Mouse (Mus musculus): Measurements from ENCODE around the gene Wwc1. TPM values are rescaled to one million over a fixed set of nuclear protein-coding genes. Genes with fewer than 3 reads are reported as not detected.

Wwc1 gene
- polyA plus RNA-seq, 1 experiment from 2014 or later = 4.1 TPM

- Histone ChIP-seq H3K4me3 (ENCODE audit: low read depth, low read length) (no peak overlapping the region), H3K4me1 (ENCODE audit: control insufficient read depth, insufficient read depth, low read length) (0 out of 2 replicates have a peak, but pooled peaks cover 9% of the 10 kb centered on the region), H3K27me3 (replicated peaks; ENCODE audit: control insufficient read depth, insufficient read depth, low read length) (no peaks in the 10 kb centered on the region), H3K4me2 (ENCODE audit: low read depth, low read length) (no peak overlapping the region), H3K9me3 (ENCODE audit: control insufficient read depth, low read length) (no peaks in the 10 kb centered on the region), H3K27ac (replicated peaks; ENCODE audit: low read depth, low read length) (no peak overlapping the region), H3K36me3 (ENCODE audit: control insufficient read depth, insufficient read depth, low read length) (no peaks in the 10 kb centered on the region), H3K9ac (ENCODE audit: low read depth, low read length) (no peak overlapping the region)
- peak; percentile 59 for DNase-seq (ENCODE audit: low spot score)
- 64% methylated on average over 9 of the region's 9 CpGs for WGBS
- no peak for ATAC-seq (ENCODE audit: low read depth)
These were observed 60.3 kb downstream of the Wwc1 start for GRCm38 (mm10) chr11:35919856-35920503.

GRCm38 (mm10) chr11:35919383-35919782 is 60.9 kb downstream of the Wwc1 start:
- no peaks in the 10 kb centered on the region for H3K9me3 ChIP-seq (ENCODE audit: control insufficient read depth, low read length)
- no peaks in the 10 kb centered on the region for H3K36me3 ChIP-seq (ENCODE audit: control insufficient read depth, insufficient read depth, low read length)
- ATAC-seq (ENCODE audit: low read depth) = no peak
- 0 out of 2 replicates have a peak, but pooled peaks cover 9% of the 10 kb centered on the region for H3K4me1 ChIP-seq (ENCODE audit: control insufficient read depth, insufficient read depth, low read length)
- H3K4me2 ChIP-seq (ENCODE audit: low read depth, low read length) = no peak overlapping the region
- no peak overlapping the region for H3K4me3 ChIP-seq (ENCODE audit: low read depth, low read length)
- no peak overlapping the region for H3K27ac ChIP-seq (replicated peaks; ENCODE audit: low read depth, low read length)
- H3K9ac ChIP-seq (ENCODE audit: low read depth, low read length) = no peak overlapping the region
- WGBS = 57% methylated on average over 2 of the region's 2 CpGs
- no peak for DNase-seq (ENCODE audit: low spot score)
- H3K27me3 ChIP-seq (replicated peaks; ENCODE audit: control insufficient read depth, insufficient read depth, low read length) = no peaks in the 10 kb centered on the region

GRCm38 (mm10) chr11:35916466-35917185 is 63.7 kb downstream of the Wwc1 start:
- WGBS = 77% methylated on average over 8 of the region's 8 CpGs
- Histone ChIP-seq H3K9me3 (ENCODE audit: control insufficient read depth, low read length) (no peaks in the 10 kb centered on the region), H3K27me3 (replicated peaks; ENCODE audit: control insufficient read depth, insufficient read depth, low read length) (no peaks in the 10 kb centered on the region), H3K9ac (ENCODE audit: low read depth, low read length) (no peak overlapping the region), H3K4me2 (ENCODE audit: low read depth, low read length) (no peak overlapping the region), H3K4me3 (ENCODE audit: low read depth, low read length) (no peak overlapping the region), H3K4me1 (ENCODE audit: control insufficient read depth, insufficient read depth, low read length) (0 out of 2 replicates have a peak, but pooled peaks cover 9% of the 10 kb centered on the region), H3K36me3 (ENCODE audit: control insufficient read depth, insufficient read depth, low read length) (no peaks in the 10 kb centered on the region), H3K27ac (replicated peaks; ENCODE audit: low read depth, low read length) (no peak overlapping the region)
- ATAC-seq (ENCODE audit: low read depth) = no peak
- DNase-seq (ENCODE audit: low spot score) = no peak

- H3K36me3 ChIP-seq (ENCODE audit: control insufficient read depth, insufficient read depth, low read length) = no peaks in the 10 kb centered on the region
- ATAC-seq (ENCODE audit: low read depth) (no peak), DNase-seq (ENCODE audit: low spot score) (no peak)
- H3K4me2 ChIP-seq (ENCODE audit: low read depth, low read length) = no peak overlapping the region
- no peaks in the 10 kb centered on the region for H3K9me3 ChIP-seq (ENCODE audit: control insufficient read depth, low read length)
- H3K27me3 ChIP-seq (replicated peaks; ENCODE audit: control insufficient read depth, insufficient read depth, low read length) = no peaks in the 10 kb centered on the region
- H3K9ac ChIP-seq (ENCODE audit: low read depth, low read length) = no peak overlapping the region
- H3K27ac ChIP-seq (replicated peaks; ENCODE audit: low read depth, low read length) = no peak overlapping the region
- no peak overlapping the region for H3K4me3 ChIP-seq (ENCODE audit: low read depth, low read length)
- 54% methylated on average over 8 of the region's 8 CpGs for WGBS
- H3K4me1 ChIP-seq (ENCODE audit: control insufficient read depth, insufficient read depth, low read length) = 0 out of 2 replicates have a peak, but pooled peaks cover 9% of the 10 kb centered on the region
These were observed 64.8 kb downstream of the Wwc1 start for GRCm38 (mm10) chr11:35915546-35915945.

GRCm38 (mm10) chr11:35913418-35914044 is 66.8 kb downstream of the Wwc1 start:
- Histone ChIP-seq H3K9ac (ENCODE audit: low read depth, low read length) (no peak overlapping the region), H3K27ac (replicated peaks; ENCODE audit: low read depth, low read length) (no peak overlapping the region), H3K27me3 (replicated peaks; ENCODE audit: control insufficient read depth, insufficient read depth, low read length) (no peaks in the 10 kb centered on the region), H3K9me3 (ENCODE audit: control insufficient read depth, low read length) (no peaks in the 10 kb centered on the region), H3K36me3 (ENCODE audit: control insufficient read depth, insufficient read depth, low read length) (no peaks in the 10 kb centered on the region), H3K4me3 (ENCODE audit: low read depth, low read length) (no peak overlapping the region), H3K4me1 (ENCODE audit: control insufficient read depth, insufficient read depth, low read length) (no peaks in the 10 kb centered on the region), H3K4me2 (ENCODE audit: low read depth, low read length) (no peak overlapping the region)
- DNase-seq (ENCODE audit: low spot score) (no peak), ATAC-seq (ENCODE audit: low read depth) (no peak)
- WGBS = 73% methylated on average over 6 of the region's 6 CpGs

- no peak for DNase-seq (ENCODE audit: low spot score)
- 81% methylated on average over 7 of the region's 7 CpGs for WGBS
These were observed 75.3 kb downstream of the Wwc1 start for GRCm38 (mm10) chr11:35904955-35905550.

GRCm38 (mm10) chr11:35903079-35903478 is 77.2 kb downstream of the Wwc1 start:
- no peak overlapping the region for H3K4me2 ChIP-seq (ENCODE audit: low read depth, low read length)
- no peak overlapping the region for H3K4me3 ChIP-seq (ENCODE audit: low read depth, low read length)
- ATAC-seq (ENCODE audit: low read depth) = no peak
- 76% methylated on average over 9 of the region's 9 CpGs for WGBS
- DNase-seq (ENCODE audit: low spot score) = peak; percentile 41
- no peaks in the 10 kb centered on the region for H3K36me3 ChIP-seq (ENCODE audit: control insufficient read depth, insufficient read depth, low read length)
- H3K4me1 ChIP-seq (ENCODE audit: control insufficient read depth, insufficient read depth, low read length) = no peaks in the 10 kb centered on the region
- H3K9me3 ChIP-seq (ENCODE audit: control insufficient read depth, low read length) = no peaks in the 10 kb centered on the region
- no peaks in the 10 kb centered on the region for H3K27me3 ChIP-seq (replicated peaks; ENCODE audit: control insufficient read depth, insufficient read depth, low read length)
- no peak overlapping the region for H3K9ac ChIP-seq (ENCODE audit: low read depth, low read length)
- no peak overlapping the region for H3K27ac ChIP-seq (replicated peaks; ENCODE audit: low read depth, low read length)

More at GRCm38 (mm10) chr11:35904955-35905550, 75.3 kb downstream of the Wwc1 start:
- Histone ChIP-seq H3K9ac (ENCODE audit: low read depth, low read length) (no peak overlapping the region), H3K27me3 (replicated peaks; ENCODE audit: control insufficient read depth, insufficient read depth, low read length) (no peaks in the 10 kb centered on the region), H3K4me2 (ENCODE audit: low read depth, low read length) (no peak overlapping the region), H3K9me3 (ENCODE audit: control insufficient read depth, low read length) (no peaks in the 10 kb centered on the region), H3K4me3 (ENCODE audit: low read depth, low read length) (no peak overlapping the region), H3K36me3 (ENCODE audit: control insufficient read depth, insufficient read depth, low read length) (no peaks in the 10 kb centered on the region), H3K27ac (replicated peaks; ENCODE audit: low read depth, low read length) (no peak overlapping the region), H3K4me1 (ENCODE audit: control insufficient read depth, insufficient read depth, low read length) (no peaks in the 10 kb centered on the region)
- no peak for ATAC-seq (ENCODE audit: low read depth)

- Histone ChIP-seq H3K9ac (ENCODE audit: low read depth, low read length) (no peak overlapping the region), H3K9me3 (ENCODE audit: control insufficient read depth, low read length) (no peaks in the 10 kb centered on the region), H3K4me3 (ENCODE audit: low read depth, low read length) (no peak overlapping the region), H3K27ac (replicated peaks; ENCODE audit: low read depth, low read length) (no peak overlapping the region), H3K4me2 (ENCODE audit: low read depth, low read length) (no peak overlapping the region), H3K4me1 (ENCODE audit: control insufficient read depth, insufficient read depth, low read length) (no peaks in the 10 kb centered on the region), H3K36me3 (ENCODE audit: control insufficient read depth, insufficient read depth, low read length) (no peaks in the 10 kb centered on the region), H3K27me3 (replicated peaks; ENCODE audit: control insufficient read depth, insufficient read depth, low read length) (no peaks in the 10 kb centered on the region)
- WGBS = 59% methylated on average over 9 of the region's 9 CpGs
- ATAC-seq (ENCODE audit: low read depth) (no peak), DNase-seq (ENCODE audit: low spot score) (no peak)
These were observed 80.4 kb downstream of the Wwc1 start for GRCm38 (mm10) chr11:35899946-35900345.

Measured in embryonic facial prominence, embryonic 14.5 days (tissue).